Mouse (Mus musculus): ENCODE results near the gene Tmub2. TPM values are rescaled to one million over a fixed set of nuclear protein-coding genes. Genes with fewer than 3 reads are reported as not detected.

The Tmub2 gene
- total and polyA plus RNA-seq, 3 experiments: 27.0 to 32.9 (median 31.0) TPM

- Histone ChIP-seq H3K4me3 (replicated peaks in 1 of 3; ENCODE audit: low read depth in 2 of 3, low read length in 2 of 3, poor library complexity in 1 of 3) (no peak within 1 kb of the TSS), H3K27me3 (replicated peaks) (peaks cover 10% of the 10 kb centered on the region), H3K27ac (ENCODE audit: insufficient read depth, low read depth) (no peak within 1 kb of the TSS), H3K79me2 (replicated peaks; ENCODE audit: control insufficient read depth, extremely low read depth, insufficient read depth, poor library complexity, severe bottlenecking) (no peaks in the 10 kb centered on the region), H3K4me1 (ENCODE audit: control insufficient read depth in 1 of 2, insufficient read depth in 2 of 2) (peaks cover 0 to 15% of the 10 kb centered on the region in 2 experiments; a peak in 2 of 4 replicates), H3K9me3 (replicated peaks; ENCODE audit: low read length) (no peaks in the 10 kb centered on the region), H3K36me3 (replicated peaks in 1 of 2; ENCODE audit: control insufficient read depth in 1 of 2, insufficient read depth in 1 of 2, low read length in 1 of 2) (peaks cover 14 to 25% of the 10 kb centered on the region in 2 experiments), H3K4me2 (ENCODE audit: insufficient read depth, low read depth, poor library complexity, severe bottlenecking) (peak within 1 kb of the TSS; percentile 23; the same call in 1 of the 2 replicates), H3K9ac (ENCODE audit: insufficient read depth, low read depth) (no peak within 1 kb of the TSS)
- dilution Hi-C loops (cut with MboI; ENCODE audit: extremely low pct_ligation_motif_present, extremely low pct_unique_long_range_greater_than_20kb, low sequenced_read_pairs) (no loop called here), in situ Hi-C loops (cut with MboI; ENCODE audit: low pct_ligation_motif_present, low pct_unique_long_range_greater_than_20kb, low sequenced_read_pairs) (no loop called here)
- no peak for DNase-seq (ENCODE audit: extremely low read depth)
- TF ChIP-seq ZC3H11A (IDR thresholded peaks at IDR 0.05; ENCODE audit: low read depth, low read length) (no peak), USF1 (IDR thresholded peaks at IDR 0.05; ENCODE audit: low read depth, low read length) (no peak), GABPA (IDR thresholded peaks at IDR 0.05; ENCODE audit: insufficient replicate concordance, low read depth, low read length) (no peak), E2F4 (IDR thresholded peaks at IDR 0.05; ENCODE audit: insufficient replicate concordance, low read depth, low read length) (no peak), ELF1 (IDR thresholded peaks at IDR 0.05; ENCODE audit: low read depth, low read length) (no peak), CTCF (conservative IDR thresholded peaks at IDR 0.05 in 1 of 2, IDR thresholded peaks at IDR 0.05 in 1 of 2; ENCODE audit: low read depth in 2 of 2, low read length in 2 of 2) (no peak), HCFC1 (IDR thresholded peaks at IDR 0.05; ENCODE audit: low read depth, low read length) (no peak)
Measured at GRCm38 (mm10) chr11:102268520-102269244, 16.0 kb upstream of the Tmub2 start, which contains the start of gene Asb16. Asb16 (plus strand) TSS chr11:102268743.

- peak overlapping the region in 1 of 3 experiments; percentile 8 for H3K4me3 ChIP-seq (replicated peaks in 1 of 3; ENCODE audit: low read depth in 2 of 3, low read length in 2 of 3, poor library complexity in 1 of 3)
- H3K9ac ChIP-seq (ENCODE audit: insufficient read depth, low read depth): no peak overlapping the region
- no peak for DNase-seq (ENCODE audit: extremely low read depth)
- H3K4me1 ChIP-seq (ENCODE audit: control insufficient read depth in 1 of 2, insufficient read depth in 2 of 2): peaks cover 5 to 18% of the 10 kb centered on the region in 2 experiments
- H3K27ac ChIP-seq (ENCODE audit: insufficient read depth, low read depth): no peak overlapping the region
- H3K36me3 ChIP-seq (replicated peaks in 1 of 2; ENCODE audit: control insufficient read depth in 1 of 2, insufficient read depth in 1 of 2, low read length in 1 of 2): no peaks in the 10 kb centered on the region
- TF ChIP-seq MAX (IDR thresholded peaks at IDR 0.05; ENCODE audit: low read length) (peak; percentile 43; the same call in 1 of the 2 replicates), UBTF (IDR thresholded peaks at IDR 0.05; ENCODE audit: low read depth, low read length) (peak; percentile 55; the same call in 1 of the 2 replicates), KAT2A (IDR thresholded peaks at IDR 0.05; ENCODE audit: insufficient replicate concordance, low read length) (no peak), CTCF (conservative IDR thresholded peaks at IDR 0.05 in 1 of 2, IDR thresholded peaks at IDR 0.05 in 1 of 2; ENCODE audit: low read depth in 2 of 2, low read length in 2 of 2) (no peak), MXI1 (IDR thresholded peaks at IDR 0.05; ENCODE audit: low read depth, low read length) (peak; percentile 59; the same call in 1 of the 2 replicates)
- H3K4me2 ChIP-seq (ENCODE audit: insufficient read depth, low read depth, poor library complexity, severe bottlenecking): peak overlapping the region; percentile 18; the same call in 1 of the 2 replicates
- H3K9me3 ChIP-seq (replicated peaks; ENCODE audit: low read length): no peaks in the 10 kb centered on the region
- H3K27me3 ChIP-seq (replicated peaks): peaks cover 12% of the 10 kb centered on the region
- no peaks in the 10 kb centered on the region for H3K79me2 ChIP-seq (replicated peaks; ENCODE audit: control insufficient read depth, extremely low read depth, insufficient read depth, poor library complexity, severe bottlenecking)
- dilution Hi-C loops (cut with MboI; ENCODE audit: extremely low pct_ligation_motif_present, extremely low pct_unique_long_range_greater_than_20kb, low sequenced_read_pairs): no loop called here
- in situ Hi-C loops (cut with MboI; ENCODE audit: low pct_ligation_motif_present, low pct_unique_long_range_greater_than_20kb, low sequenced_read_pairs): loop anchor here (5.0 kb wide), 1 partner anchor 49 kb away; no protein-coding TSS in a partner anchor
Measured at GRCm38 (mm10) chr11:102276411-102276915, 8.3 kb upstream of the Tmub2 start.

Data from CH12.LX (cell line).